8 mouse cellular contexts compared by ENCODE assay signal in genomic region chr9:116408116-116408515, GRCm38 (mm10).
"Had no signal": no experiment of that assay in that cellular context is flagged by ENCODE, and none has a peak within 500 bp of the region (broad histone marks: within the 10 kb centered on the region; RNA-seq: fewer than 3 reads in every experiment).

No protein-coding gene starts in this region.

- DNase-seq: liver, postnatal 0 days; lung, adult 2 months; lung, postnatal 14 days; lung, postnatal 36 days; right cerebral cortex, postnatal 14 days; thymus, adult 2 months; thymus, postnatal 25 days; thymus, postnatal 4 days had no signal
